Mouse (Mus musculus): Measurements from ENCODE around the gene Capn7. TPM values are rescaled to one million over a fixed set of nuclear protein-coding genes. Genes with fewer than 3 reads are reported as not detected.
A peak's percentile ranks its signal among the peaks of the same experiment; 100 is the strongest.

Gene Capn7
- total RNA-seq (2012; rRNA removed) = 16.5 and 23.7 TPM in 2 replicates

- in situ Hi-C loops (cut with MboI; ENCODE audit: low sequenced_read_pairs in 2 of 2, unreplicated experiment in 2 of 2) = no loop called here
- DNase-seq (ENCODE audit: low read depth, low spot score) = peak; percentile 98
- Histone ChIP-seq H3K4me1 (ENCODE audit: control insufficient read depth in 2 of 2, insufficient read depth in 2 of 2, low read length in 2 of 2, poor library complexity in 1 of 2) (0 out of 4 replicates have a peak, but pooled peaks cover 1 to 2% of the 10 kb centered on the region in 2 experiments), H3K36me3 (ENCODE audit: control insufficient read depth, insufficient read depth, low read length, poor library complexity, severe bottlenecking) (no peaks in the 10 kb centered on the region), H3K9me3 (ENCODE audit: control insufficient read depth, insufficient read depth, low read depth, low read length) (no peaks in the 10 kb centered on the region), H3K4me3 (ENCODE audit: insufficient read depth in 1 of 2, low read depth in 1 of 2, low read length in 2 of 2, poor library complexity in 1 of 2, severe bottlenecking in 1 of 2) (peak within 1 kb of the TSS; percentile 97 to 98), H3K27ac (ENCODE audit: insufficient read depth, low read depth, low read length, poor library complexity, severe bottlenecking) (0 out of 2 replicates have a peak within 1 kb of the TSS, but pooled peaks have one; percentile 34), H3K9ac (ENCODE audit: insufficient read depth, low read depth, low read length, poor library complexity, severe bottlenecking) (peak within 1 kb of the TSS; percentile 94)
- TF ChIP-seq ZC3H11A (IDR thresholded peaks at IDR 0.05; ENCODE audit: borderline replicate concordance, low read depth, low read length) (no peak), HCFC1 (IDR thresholded peaks at IDR 0.05; ENCODE audit: borderline replicate concordance, insufficient read depth, low read length) (peak; percentile 26; the same call in 1 of the 2 replicates)
These were observed at the start of gene Capn7 for GRCm38 (mm10) chr14:31336369-31337155. TSS of gene Capn7 (plus strand) at chr14:31336638.

- DNase-seq (ENCODE audit: low read depth, low spot score) = no peak
- H3K27ac ChIP-seq (ENCODE audit: insufficient read depth, low read depth, low read length, poor library complexity, severe bottlenecking) = no peak overlapping the region
These were observed 23.2 kb upstream of the Capn7 start for GRCm38 (mm10) chr14:31313192-31313591.

GRCm38 (mm10) chr14:31316613-31317012 is 19.8 kb upstream of the Capn7 start:
- Histone ChIP-seq H3K9me3 (ENCODE audit: control insufficient read depth, insufficient read depth, low read depth, low read length) (no peaks in the 10 kb centered on the region), H3K36me3 (ENCODE audit: control insufficient read depth, insufficient read depth, low read length, poor library complexity, severe bottlenecking) (no peaks in the 10 kb centered on the region), H3K27ac (ENCODE audit: insufficient read depth, low read depth, low read length, poor library complexity, severe bottlenecking) (no peak overlapping the region), H3K9ac (ENCODE audit: insufficient read depth, low read depth, low read length, poor library complexity, severe bottlenecking) (no peak overlapping the region), H3K4me3 (ENCODE audit: insufficient read depth in 1 of 2, low read depth in 1 of 2, low read length in 2 of 2, poor library complexity in 1 of 2, severe bottlenecking in 1 of 2) (no peak overlapping the region), H3K4me1 (ENCODE audit: control insufficient read depth in 2 of 2, insufficient read depth in 2 of 2, low read length in 2 of 2, poor library complexity in 1 of 2) (no peaks in the 10 kb centered on the region)
- TF ChIP-seq ZNF384 (IDR thresholded peaks at IDR 0.05; ENCODE audit: low read depth, low read length) (no peak), MAFK (IDR thresholded peaks at IDR 0.05; ENCODE audit: insufficient read depth, low read depth, low read length) (no peak), CHD2 (IDR thresholded peaks at IDR 0.05; ENCODE audit: low read depth, low read length) (no peak), HCFC1 (IDR thresholded peaks at IDR 0.05; ENCODE audit: borderline replicate concordance, insufficient read depth, low read length) (no peak), ZC3H11A (IDR thresholded peaks at IDR 0.05; ENCODE audit: borderline replicate concordance, low read depth, low read length) (no peak)
- in situ Hi-C loops (cut with MboI; ENCODE audit: low sequenced_read_pairs in 2 of 2, unreplicated experiment in 2 of 2) = loop anchor here in 1 of 2 experiments (10.0 kb wide), 1 partner anchor 62 kb away; the partner anchor contains the start of genes Bap1 and Phf7
- DNase-seq (ENCODE audit: low read depth, low spot score) = no peak

More at GRCm38 (mm10) chr14:31313192-31313591, 23.2 kb upstream of the Capn7 start:
- Histone ChIP-seq H3K36me3 (ENCODE audit: control insufficient read depth, insufficient read depth, low read length, poor library complexity, severe bottlenecking) (no peaks in the 10 kb centered on the region), H3K4me3 (ENCODE audit: insufficient read depth in 1 of 2, low read depth in 1 of 2, low read length in 2 of 2, poor library complexity in 1 of 2, severe bottlenecking in 1 of 2) (no peak overlapping the region), H3K4me1 (ENCODE audit: control insufficient read depth in 2 of 2, insufficient read depth in 2 of 2, low read length in 2 of 2, poor library complexity in 1 of 2) (no peaks in the 10 kb centered on the region), H3K9ac (ENCODE audit: insufficient read depth, low read depth, low read length, poor library complexity, severe bottlenecking) (no peak overlapping the region), H3K9me3 (ENCODE audit: control insufficient read depth, insufficient read depth, low read depth, low read length) (no peaks in the 10 kb centered on the region)
- in situ Hi-C loops (cut with MboI; ENCODE audit: low sequenced_read_pairs in 2 of 2, unreplicated experiment in 2 of 2) = loop anchor here in 1 of 2 experiments (10.0 kb wide), 1 partner anchor 58 kb away; the partner anchor contains the start of genes Bap1 and Phf7
- TF ChIP-seq CHD2 (IDR thresholded peaks at IDR 0.05; ENCODE audit: low read depth, low read length) (no peak), ZNF384 (IDR thresholded peaks at IDR 0.05; ENCODE audit: low read depth, low read length) (no peak), MAFK (IDR thresholded peaks at IDR 0.05; ENCODE audit: insufficient read depth, low read depth, low read length) (no peak), HCFC1 (IDR thresholded peaks at IDR 0.05; ENCODE audit: borderline replicate concordance, insufficient read depth, low read length) (no peak), ZC3H11A (IDR thresholded peaks at IDR 0.05; ENCODE audit: borderline replicate concordance, low read depth, low read length) (no peak)

GRCm38 (mm10) chr14:31317754-31318153 is 18.7 kb upstream of the Capn7 start:
- in situ Hi-C loops (cut with MboI; ENCODE audit: low sequenced_read_pairs in 2 of 2, unreplicated experiment in 2 of 2) = loop anchor here in 1 of 2 experiments (10.0 kb wide), 1 partner anchor 63 kb away; the partner anchor contains the start of genes Bap1 and Phf7
- DNase-seq (ENCODE audit: low read depth, low spot score) = no peak
- no peak overlapping the region for H3K27ac ChIP-seq (ENCODE audit: insufficient read depth, low read depth, low read length, poor library complexity, severe bottlenecking)
- H3K4me1 ChIP-seq (ENCODE audit: control insufficient read depth in 2 of 2, insufficient read depth in 2 of 2, low read length in 2 of 2, poor library complexity in 1 of 2) = no peaks in the 10 kb centered on the region
- H3K4me3 ChIP-seq (ENCODE audit: insufficient read depth in 1 of 2, low read depth in 1 of 2, low read length in 2 of 2, poor library complexity in 1 of 2, severe bottlenecking in 1 of 2) = no peak overlapping the region
- no peak overlapping the region for H3K9ac ChIP-seq (ENCODE audit: insufficient read depth, low read depth, low read length, poor library complexity, severe bottlenecking)
- no peaks in the 10 kb centered on the region for H3K36me3 ChIP-seq (ENCODE audit: control insufficient read depth, insufficient read depth, low read length, poor library complexity, severe bottlenecking)
- no peaks in the 10 kb centered on the region for H3K9me3 ChIP-seq (ENCODE audit: control insufficient read depth, insufficient read depth, low read depth, low read length)
- no peak for TF ChIP-seq MAFK (IDR thresholded peaks at IDR 0.05; ENCODE audit: insufficient read depth, low read depth, low read length)

Data from ES-E14 (cell line).